Mouse (Mus musculus): ENCODE results near the gene Gm7903. TPM values are rescaled to one million over a fixed set of nuclear protein-coding genes. Genes with fewer than 3 reads are reported as not detected.
"Not testable (repeated sequence)": the region's sequence is repeated elsewhere in the genome, so short reads cannot be mapped to it uniquely, and the experiment has no call there.

The Gm7903 gene
- not detected in 2 replicates for polyA plus RNA-seq (2015; fragmentation: Nextera tagmentation; extraction: Ambion mirVana)

DNA sequence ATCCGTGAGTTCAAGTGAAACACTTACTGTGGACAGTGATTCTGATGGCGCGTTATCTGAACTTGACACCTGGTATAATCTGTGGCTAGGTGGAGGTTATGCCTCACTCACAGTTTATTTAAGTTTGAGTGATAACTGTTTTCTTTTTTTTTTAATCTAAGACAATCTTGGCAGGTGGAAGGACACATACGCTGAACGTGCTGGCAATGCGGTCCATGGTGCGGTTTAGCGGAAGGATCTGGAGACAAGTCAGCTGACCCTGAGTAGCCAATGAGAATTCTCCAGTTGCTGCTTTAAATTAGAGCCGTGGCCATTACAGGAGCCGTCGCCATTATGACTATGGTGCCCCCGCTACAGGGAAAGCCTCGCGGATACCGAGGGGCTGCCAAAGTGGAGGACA lies at the start of gene Gm7903:
TSS of gene Gm7903 (plus strand) at position 301 of the 400 bp plus-strand sequence.
- H3K27me3 ChIP-seq; H3K4me2 ChIP-seq (replicated peaks); H3K36me3 ChIP-seq; H3K4me3 ChIP-seq; H3K9me3 ChIP-seq; H3K4me1 ChIP-seq; H3K9ac ChIP-seq (replicated peaks); H3K27ac ChIP-seq (replicated peaks); ATAC-seq (replicated peaks): not testable (repeated sequence)
- WGBS: no CpG with 5 or more reads among the region's 15 CpGs

DNA sequence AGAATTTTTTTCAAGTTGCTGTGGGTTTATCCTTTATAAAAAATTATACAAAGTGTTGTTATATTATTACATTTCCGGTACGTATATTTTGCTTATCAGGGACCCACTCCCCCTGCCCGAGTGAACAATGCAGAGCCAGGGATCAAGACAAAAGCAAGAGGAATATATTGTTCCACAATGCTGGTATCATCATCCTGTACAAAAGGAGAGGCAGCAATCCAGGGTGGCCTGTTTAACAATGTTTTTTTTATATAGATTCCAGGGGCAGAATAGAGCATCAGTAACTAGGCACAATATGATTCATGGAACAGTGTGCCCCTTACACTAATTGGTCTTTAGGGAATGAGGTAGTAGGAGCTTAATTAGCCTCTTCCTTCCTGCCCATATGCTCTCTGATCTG lies 30.1 kb upstream of the Gm7903 start:
- not testable (repeated sequence) for H3K9me3 ChIP-seq; H3K4me3 ChIP-seq; H3K27me3 ChIP-seq; H3K27ac ChIP-seq (replicated peaks); H3K4me1 ChIP-seq; H3K9ac ChIP-seq (replicated peaks); ATAC-seq (replicated peaks); H3K36me3 ChIP-seq; H3K4me2 ChIP-seq (replicated peaks)
- no CpG with 5 or more reads among the region's 3 CpGs for WGBS

DNA sequence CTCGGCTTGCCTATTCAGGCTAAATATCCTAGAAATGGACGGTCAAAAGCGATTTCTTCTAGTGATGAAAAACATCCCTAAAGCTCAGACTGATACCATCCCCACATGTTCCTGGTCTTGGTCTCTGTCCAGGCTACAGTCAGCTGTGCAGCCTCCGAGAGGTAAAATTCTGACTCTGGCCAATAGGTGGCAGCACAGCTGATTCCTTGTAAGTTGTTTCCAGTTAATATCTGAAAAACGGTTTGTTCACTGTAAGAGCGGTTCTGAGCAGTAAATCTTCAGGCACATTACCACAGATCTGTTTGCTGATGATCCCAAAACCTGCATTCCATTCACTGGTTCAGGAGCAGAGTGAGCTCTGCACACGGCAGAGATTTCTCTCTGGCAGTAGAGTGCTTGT lies 12.4 kb upstream of the Gm7903 start:
- H3K4me1 ChIP-seq; ATAC-seq (replicated peaks); H3K4me2 ChIP-seq (replicated peaks); H3K27ac ChIP-seq (replicated peaks); H3K4me3 ChIP-seq; H3K9ac ChIP-seq (replicated peaks); H3K36me3 ChIP-seq; H3K9me3 ChIP-seq; H3K27me3 ChIP-seq: not testable (repeated sequence)
- 55% methylated on average over 4 of the region's 7 CpGs for WGBS

DNA sequence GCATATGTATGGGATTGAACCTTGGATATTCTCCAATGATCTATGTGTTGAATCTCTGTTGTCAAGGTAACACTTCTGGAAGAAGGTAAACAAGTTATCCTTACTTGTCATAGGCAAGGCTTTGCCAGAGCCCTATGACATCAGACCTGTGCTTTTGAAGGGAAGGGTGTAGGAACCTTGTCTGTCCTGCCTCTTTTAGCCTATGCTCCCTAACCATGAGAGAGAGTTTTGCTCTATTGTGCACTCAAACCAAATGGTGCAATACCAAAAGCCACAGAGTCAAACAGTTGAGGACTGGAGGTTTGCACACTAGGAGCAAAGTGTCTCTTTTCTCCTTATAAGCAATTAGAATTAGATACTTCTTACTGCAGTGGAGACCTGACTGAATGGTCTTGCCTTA lies 11.8 kb upstream of the Gm7903 start:
- not testable (repeated sequence) for H3K27ac ChIP-seq (replicated peaks); H3K4me3 ChIP-seq; H3K4me2 ChIP-seq (replicated peaks); H3K27me3 ChIP-seq; H3K4me1 ChIP-seq; H3K9ac ChIP-seq (replicated peaks); H3K36me3 ChIP-seq; H3K9me3 ChIP-seq; ATAC-seq (replicated peaks)

DNA sequence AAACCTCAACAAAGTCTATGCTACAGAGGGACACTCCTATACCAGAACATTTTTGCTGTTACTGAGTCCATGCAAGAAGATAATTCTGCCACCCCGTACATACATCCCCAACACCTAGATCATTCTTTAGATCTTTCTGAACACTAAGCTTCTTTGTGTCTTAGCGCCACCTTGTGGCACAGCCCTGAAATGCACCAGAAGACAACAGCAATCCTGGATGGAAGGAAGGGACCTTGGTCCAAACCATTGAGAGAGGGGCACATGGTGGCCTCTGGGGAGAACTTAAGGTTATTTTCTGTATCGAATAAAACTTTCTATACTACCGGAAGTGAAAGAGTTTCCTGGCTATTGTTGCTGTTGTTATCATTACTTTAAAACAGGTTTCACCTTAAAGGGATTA lies 11.2 kb upstream of the Gm7903 start:
- WGBS: no CpG with 5 or more reads among the region's 4 CpGs
- not testable (repeated sequence) for ATAC-seq (replicated peaks); H3K9ac ChIP-seq (replicated peaks); H3K9me3 ChIP-seq; H3K4me1 ChIP-seq; H3K4me3 ChIP-seq; H3K27ac ChIP-seq (replicated peaks); H3K4me2 ChIP-seq (replicated peaks); H3K36me3 ChIP-seq; H3K27me3 ChIP-seq

DNA sequence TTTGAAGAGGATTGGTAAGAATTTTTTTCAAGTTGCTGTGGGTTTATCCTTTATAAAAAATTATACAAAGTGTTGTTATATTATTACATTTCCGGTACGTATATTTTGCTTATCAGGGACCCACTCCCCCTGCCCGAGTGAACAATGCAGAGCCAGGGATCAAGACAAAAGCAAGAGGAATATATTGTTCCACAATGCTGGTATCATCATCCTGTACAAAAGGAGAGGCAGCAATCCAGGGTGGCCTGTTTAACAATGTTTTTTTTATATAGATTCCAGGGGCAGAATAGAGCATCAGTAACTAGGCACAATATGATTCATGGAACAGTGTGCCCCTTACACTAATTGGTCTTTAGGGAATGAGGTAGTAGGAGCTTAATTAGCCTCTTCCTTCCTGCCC lies 30.5 kb downstream of the Gm7903 start:
- not testable (repeated sequence) for H3K4me1 ChIP-seq; H3K36me3 ChIP-seq; H3K27ac ChIP-seq (replicated peaks); H3K4me3 ChIP-seq; H3K4me2 ChIP-seq (replicated peaks); H3K27me3 ChIP-seq; ATAC-seq (replicated peaks); H3K9ac ChIP-seq (replicated peaks); H3K9me3 ChIP-seq
- WGBS: no CpG with 5 or more reads among the region's 3 CpGs

DNA sequence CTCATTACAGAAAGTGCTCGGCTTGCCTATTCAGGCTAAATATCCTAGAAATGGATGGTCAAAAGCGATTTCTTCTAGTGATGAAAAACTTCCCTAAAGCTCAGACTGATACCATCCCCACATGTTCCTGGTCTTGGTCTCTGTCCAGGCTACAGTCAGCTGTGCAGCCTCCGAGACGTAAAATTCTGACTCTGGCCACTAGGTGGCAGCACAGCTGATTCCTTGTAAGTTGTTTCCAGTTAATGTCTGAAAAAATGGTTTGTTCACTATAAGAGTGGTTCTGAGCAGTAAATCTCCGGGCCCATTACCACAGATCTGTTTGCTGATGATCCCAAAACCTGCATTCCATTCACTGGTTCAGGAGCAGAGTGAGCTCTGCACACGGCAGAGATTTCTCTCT lies 48.3 kb downstream of the Gm7903 start:
- not testable (repeated sequence) for H3K4me1 ChIP-seq; ATAC-seq (replicated peaks); H3K9ac ChIP-seq (replicated peaks); H3K4me2 ChIP-seq (replicated peaks); H3K27ac ChIP-seq (replicated peaks); H3K27me3 ChIP-seq; H3K9me3 ChIP-seq; H3K4me3 ChIP-seq; H3K36me3 ChIP-seq
- WGBS: no CpG with 5 or more reads among the region's 6 CpGs

DNA sequence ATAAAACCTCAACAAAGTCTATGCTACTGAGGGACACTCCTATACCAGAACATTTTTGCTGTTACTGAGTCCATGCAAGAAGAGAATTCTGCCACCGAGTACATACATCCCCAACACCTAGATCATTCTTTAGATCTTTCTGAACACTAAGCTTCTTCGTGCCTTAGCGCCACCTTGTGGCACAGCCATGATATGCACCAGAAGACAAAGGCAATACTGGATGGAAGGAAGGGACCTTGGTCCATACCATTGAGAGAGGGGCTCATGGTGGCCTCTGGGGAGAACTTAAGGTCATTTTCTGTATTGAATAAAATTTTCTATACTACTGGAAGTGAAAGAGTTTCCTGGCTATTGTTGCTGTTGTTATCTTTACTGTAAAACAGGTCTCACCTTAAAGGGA lies 49.5 kb downstream of the Gm7903 start:
- not testable (repeated sequence) for H3K9me3 ChIP-seq; H3K9ac ChIP-seq (replicated peaks); H3K4me1 ChIP-seq; H3K27me3 ChIP-seq; H3K36me3 ChIP-seq; H3K4me3 ChIP-seq; H3K4me2 ChIP-seq (replicated peaks); ATAC-seq (replicated peaks); H3K27ac ChIP-seq (replicated peaks)
- no CpG with 5 or more reads among the region's 3 CpGs for WGBS

Other genes starting within 250 kb of the Gm7903 start
- 22.1 and 22.2 TPM in 2 replicates for gene Tceal6, start 223.1 kb upstream of the Gm7903 start, polyA plus RNA-seq (2015; fragmentation: Nextera tagmentation; extraction: Ambion mirVana)
- gene Pramel3, start 131.5 kb upstream of the Gm7903 start, polyA plus RNA-seq (2015; fragmentation: Nextera tagmentation; extraction: Ambion mirVana): not detected in 2 replicates
- not detected in 2 replicates for gene Gm5128, start 60.6 kb upstream of the Gm7903 start, polyA plus RNA-seq (2015; fragmentation: Nextera tagmentation; extraction: Ambion mirVana)
- not detected in 2 replicates for gene AV320801, start 60.8 kb downstream of the Gm7903 start, polyA plus RNA-seq (2015; fragmentation: Nextera tagmentation; extraction: Ambion mirVana)
- gene Nxf7, start 164.9 kb downstream of the Gm7903 start, polyA plus RNA-seq (2015; fragmentation: Nextera tagmentation; extraction: Ambion mirVana): not detected in 2 replicates
- gene Prame, start 193.9 kb downstream of the Gm7903 start, polyA plus RNA-seq (2015; fragmentation: Nextera tagmentation; extraction: Ambion mirVana): not detected in 2 replicates